Comparison of ENCODE assay signal across 8 mouse cellular contexts in genomic region chr4:140701716-140702561, GRCm38 (mm10). TPM values are rescaled to one million over a fixed set of nuclear protein-coding genes. Genes with fewer than 3 reads are reported as not detected.
A peak's percentile ranks its signal among the peaks of the same experiment; 100 is the strongest.
DNase-seq lines count a peak whose midpoint lies in the region; ATAC-seq and TF ChIP-seq lines count a peak whose summit lies in the region.

No protein-coding gene starts in this region.

- no peak for TF ChIP-seq CTCF in C2C12 (IDR thresholded peaks at IDR 0.05; ENCODE audit: control insufficient read depth, insufficient read depth, insufficient read length)
- TF ChIP-seq CTCF in liver, postnatal 0 days (IDR thresholded peaks at IDR 0.05; ENCODE audit: low read depth) = no peak

- H3K79me2 ChIP-seq in C2C12 (ENCODE audit: control insufficient read depth, insufficient read depth) = peaks cover 49% of the 10 kb centered on the region

- peak overlapping the region; percentile 85 for H3K4me3 ChIP-seq in C2C12 (ENCODE audit: insufficient read depth, poor library complexity, severe bottlenecking)
- H3K4me3 ChIP-seq in embryonic facial prominence, embryonic 12.5 days = peak overlapping the region; percentile 88
- peak overlapping the region; percentile 91 for H3K4me3 ChIP-seq in hindbrain, embryonic 14.5 days (replicated peaks; ENCODE audit: low read length)
- peak overlapping the region; percentile 69 for H3K4me3 ChIP-seq in liver, postnatal 0 days (ENCODE audit: low read depth, low read length)

- WGBS in embryonic facial prominence, embryonic 12.5 days = 0% methylated on average over 57 of the region's 107 CpGs
- under 1% methylated on average over 44 of the region's 107 CpGs for WGBS in hindbrain, embryonic 14.5 days
- WGBS in liver, postnatal 0 days (ENCODE audit: insufficient replicate concordance) = 0% methylated on average over 25 of the region's 107 CpGs

- peaks cover 43% of the 10 kb centered on the region for H3K79me3 ChIP-seq in C2C12 (ENCODE audit: low read depth)

- no peaks in the 10 kb centered on the region for H3K9me3 ChIP-seq in embryonic facial prominence, embryonic 12.5 days
- no peaks in the 10 kb centered on the region for H3K9me3 ChIP-seq in hindbrain, embryonic 14.5 days (ENCODE audit: control insufficient read depth, low read length)
- no peaks in the 10 kb centered on the region for H3K9me3 ChIP-seq in liver, postnatal 0 days (ENCODE audit: low read length)

- H3K4me1 ChIP-seq in embryonic facial prominence, embryonic 12.5 days = peaks cover 41% of the 10 kb centered on the region
- peaks cover 38% of the 10 kb centered on the region for H3K4me1 ChIP-seq in hindbrain, embryonic 14.5 days (replicated peaks; ENCODE audit: control insufficient read depth, insufficient read depth, low read length)
- H3K4me1 ChIP-seq in liver, postnatal 0 days (ENCODE audit: insufficient read depth) = peaks cover 35% of the 10 kb centered on the region

- H3K27ac ChIP-seq in embryonic facial prominence, embryonic 12.5 days = peak overlapping the region; percentile 100
- peak overlapping the region; percentile 94 for H3K27ac ChIP-seq in hindbrain, embryonic 14.5 days
- peak overlapping the region; percentile 94 for H3K27ac ChIP-seq in liver, postnatal 0 days (ENCODE audit: low read depth)

- peak; percentile 31 to 36 for DNase-seq in CD8-positive naive resting alpha-beta T cell, adult 2 months (ENCODE audit: low read depth in 2 of 2, low spot score in 2 of 2)
- DNase-seq in hindbrain, embryonic 14.5 days (ENCODE audit: low spot score) = peak; percentile 37
- DNase-seq in liver, postnatal 0 days = peak; percentile 68
- peak; percentile 59 for DNase-seq in retina, embryonic 14.5 days (ENCODE audit: low spot score)
- DNase-seq in ovary, postnatal 10 days (ENCODE audit: low spot score) = no peak

- no peaks in the 10 kb centered on the region for H3K27me3 ChIP-seq in C2C12 (ENCODE audit: control insufficient read depth, insufficient read depth, insufficient read length)
- H3K27me3 ChIP-seq in embryonic facial prominence, embryonic 12.5 days = peaks cover 16% of the 10 kb centered on the region; the same call in 1 of the 2 replicates
- peaks cover 27% of the 10 kb centered on the region for H3K27me3 ChIP-seq in hindbrain, embryonic 14.5 days (ENCODE audit: control insufficient read depth, insufficient read depth, low read length)
- H3K27me3 ChIP-seq in liver, postnatal 0 days (ENCODE audit: insufficient read depth, low read length) = no peaks in the 10 kb centered on the region

- H3K36me3 ChIP-seq in C2C12 (ENCODE audit: control insufficient read depth, insufficient read depth) = peaks cover 30% of the 10 kb centered on the region
- peaks cover 29% of the 10 kb centered on the region for H3K36me3 ChIP-seq in embryonic facial prominence, embryonic 12.5 days
- H3K36me3 ChIP-seq in hindbrain, embryonic 14.5 days (replicated peaks; ENCODE audit: control insufficient read depth, insufficient read depth) = peaks cover 13% of the 10 kb centered on the region; the same call in 1 of the 2 replicates
- H3K36me3 ChIP-seq in liver, postnatal 0 days (replicated peaks; ENCODE audit: insufficient read depth, low read length) = peaks cover 12% of the 10 kb centered on the region

- H3K9ac ChIP-seq in embryonic facial prominence, embryonic 12.5 days = peak overlapping the region; percentile 97
- peak overlapping the region; percentile 92 for H3K9ac ChIP-seq in hindbrain, embryonic 14.5 days
- H3K9ac ChIP-seq in liver, postnatal 0 days (replicated peaks) = peak overlapping the region; percentile 90

- ATAC-seq in embryonic facial prominence, embryonic 12.5 days (ENCODE audit: insufficient number of reproducible peaks, insufficient read depth, low FRiP score, low TSS enrichment) = no peak
- peak; percentile 38; the same call in 1 of the 2 replicates for ATAC-seq in hindbrain, embryonic 14.5 days (ENCODE audit: low FRiP score)
- peak; percentile 26 for ATAC-seq in liver, postnatal 0 days
- no peak for ATAC-seq in inflammation-experienced regulatory T-cells, adult 6 months

- peak overlapping the region; percentile 78 for H3K4me2 ChIP-seq in embryonic facial prominence, embryonic 12.5 days (replicated peaks)
- peak overlapping the region; percentile 93 for H3K4me2 ChIP-seq in hindbrain, embryonic 14.5 days (replicated peaks)
- H3K4me2 ChIP-seq in liver, postnatal 0 days (ENCODE audit: low read depth, low read length) = peak overlapping the region; percentile 91

- TF ChIP-seq EP300 in liver, postnatal 0 days (IDR thresholded peaks at IDR 0.05; ENCODE audit: low read depth) = no peak

- peak overlapping the region; percentile 86 for H3ac ChIP-seq in C2C12 (ENCODE audit: control insufficient read depth, insufficient read length, low read depth)

TF ChIP-seq in C2C12, 6 proteins besides CTCF, POLR2A, EP300 and RAD21:
- TF ChIP-seq MYOG (IDR thresholded peaks at IDR 0.05; ENCODE audit: control insufficient read depth, extremely low read depth, insufficient read length) (no peak), MAX (IDR thresholded peaks at IDR 0.05) (no peak), CEBPB (IDR thresholded peaks at IDR 0.05; ENCODE audit: low read depth) (no peak), FOSL1 (IDR thresholded peaks at IDR 0.05; ENCODE audit: insufficient read depth, low read length, poor library complexity, severe bottlenecking) (no peak), USF1 (IDR thresholded peaks at IDR 0.05; ENCODE audit: low read depth) (no peak), MYOD1 (IDR thresholded peaks at IDR 0.05; ENCODE audit: control insufficient read depth, insufficient read length, low read depth) (no peak)
TF ChIP-seq in C2C12: peak in this region for 0.

RNA-seq across cellular contexts. Expression of gene Rcc2, which starts 1.6 kb away (rescaled TPM):
- 213 TPM for polyA plus RNA-seq in C2C12 (2012; fragmentation: generic; extraction: Trizol)
- polyA plus RNA-seq in embryonic facial prominence, embryonic 12.5 days (2016; fragmentation: Nextera tagmentation; extraction: Ambion mirVana) = 95.5 and 138 TPM in 2 replicates
- polyA plus RNA-seq in hindbrain, embryonic 14.5 days (2014; fragmentation: Nextera tagmentation; extraction: Ambion mirVana) = 13.3 and 13.8 TPM in 2 replicates
- 15.1 TPM in 2 replicates for polyA plus RNA-seq in liver, postnatal 0 days (2015; fragmentation: Nextera tagmentation; extraction: Ambion mirVana)
- 10 to 100 TPM; 13.8 to 21.6 (median 21.0) TPM for polyA plus RNA-seq in inflammation-experienced regulatory T-cells, adult 6 months (2017; shearing (Covaris generic))

RNA-seq across cellular contexts. Expression of gene Arhgef10l, which starts 36.1 kb away (rescaled TPM):
- polyA plus RNA-seq in C2C12 (2012; fragmentation: generic; extraction: Trizol) = 27.8 TPM
- 17.4 and 19.7 TPM in 2 replicates for polyA plus RNA-seq in embryonic facial prominence, embryonic 12.5 days (2016; fragmentation: Nextera tagmentation; extraction: Ambion mirVana)
- polyA plus RNA-seq in hindbrain, embryonic 14.5 days (2014; fragmentation: Nextera tagmentation; extraction: Ambion mirVana) = 19.6 and 21.9 TPM in 2 replicates
- polyA plus RNA-seq in liver, postnatal 0 days (2015; fragmentation: Nextera tagmentation; extraction: Ambion mirVana) = 6.3 and 7.6 TPM in 2 replicates
- polyA plus RNA-seq in inflammation-experienced regulatory T-cells, adult 6 months (2017; shearing (Covaris generic)) = under 1 TPM in 1 of 3 experiments, not detected in 2; 0.12 TPM

RNA-seq across cellular contexts. Expression of gene Padi6, which starts 40.5 kb away (rescaled TPM):
- not detected for polyA plus RNA-seq in C2C12 (2012; fragmentation: generic; extraction: Trizol)
- 0.09 TPM in 1 of 2 replicates, not detected in the other for polyA plus RNA-seq in embryonic facial prominence, embryonic 12.5 days (2016; fragmentation: Nextera tagmentation; extraction: Ambion mirVana)
- not detected in 2 replicates for polyA plus RNA-seq in hindbrain, embryonic 14.5 days (2014; fragmentation: Nextera tagmentation; extraction: Ambion mirVana)
- polyA plus RNA-seq in liver, postnatal 0 days (2015; fragmentation: Nextera tagmentation; extraction: Ambion mirVana) = not detected in 2 replicates
- not detected for polyA plus RNA-seq in inflammation-experienced regulatory T-cells, adult 6 months (2017; shearing (Covaris generic))

Comparison
In these comparisons a context has a peak if more than half of its experiments do, and no peak if none do; other contexts are left out.
1. ATAC-seq: peak in hindbrain, embryonic 14.5 days (single experiment) and liver, postnatal 0 days (single experiment); none in embryonic facial prominence, embryonic 12.5 days (single experiment) and inflammation-experienced regulatory T-cells, adult 6 months (single experiment).
2. Peak in every context shown above with its lines, with median percentiles within 50 percentile points of each other: H3K4me3 ChIP-seq, H3K27ac ChIP-seq, H3K4me2 ChIP-seq and H3K9ac ChIP-seq.